Mouse (Mus musculus) adrenal gland, postnatal 25 days (tissue): Measurements from ENCODE around the gene Srsf12. TPM values are rescaled to one million over a fixed set of nuclear protein-coding genes. Genes with fewer than 3 reads are reported as not detected.

Experiments
- DNase-seq: peaks from one replicate; pipeline ENCODE4 v3.0.0; 2021; ENCODE audit warnings: mixed read lengths
- total RNA-seq: library from RNA; stranded (reverse); gene quantifications from 2 replicates; pipeline ENCODE4 v1.2.3, GENCODE M21; 2021

The Srsf12 gene
- total RNA-seq, 1 experiment from 2014 or later: 0.94 TPM

DNA sequence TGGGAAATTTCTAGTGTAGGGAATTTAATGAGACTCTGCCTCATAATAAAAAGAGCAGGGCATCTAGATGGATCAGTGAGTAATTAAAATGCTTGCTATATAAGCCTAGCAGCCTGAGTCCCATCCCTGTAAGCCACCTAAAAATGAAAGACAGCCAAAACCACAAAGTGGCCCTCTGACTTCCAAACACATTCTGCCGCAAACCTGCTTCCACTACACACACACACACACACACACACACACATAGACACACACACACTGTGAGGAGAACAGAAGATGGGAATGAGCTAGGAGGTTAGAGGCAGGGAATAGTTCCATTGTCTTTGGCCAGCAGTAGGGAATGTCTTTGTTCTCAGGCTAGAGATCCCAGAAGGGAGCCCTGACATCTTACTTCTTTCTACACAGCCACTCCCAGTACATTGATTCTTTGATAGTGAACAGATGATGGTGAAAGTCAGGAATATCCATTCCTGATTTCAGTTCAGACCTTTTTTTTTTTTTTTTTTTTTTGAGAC is 41.0 kb downstream of the Srsf12 start:
- DNase-seq: no peak

DNA sequence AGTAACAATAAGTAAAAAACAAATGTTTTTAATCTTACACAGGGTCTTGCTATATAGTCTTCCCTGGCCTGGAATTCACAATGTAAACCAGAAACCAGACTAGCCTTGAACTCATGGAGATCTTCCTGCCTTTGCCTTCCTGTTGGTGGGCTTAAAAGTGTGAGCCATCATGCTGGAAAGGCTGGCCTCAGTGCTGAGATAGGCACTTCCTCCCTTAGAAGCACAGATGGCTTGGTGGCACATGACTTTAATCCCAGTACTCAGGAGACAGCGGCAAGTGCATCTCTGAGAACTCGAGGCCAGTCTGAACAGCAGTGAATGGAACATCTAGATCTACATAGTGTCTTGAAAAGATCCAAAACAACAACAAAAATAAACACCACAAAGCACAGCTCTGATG is 42.1 kb downstream of the Srsf12 start:
- no peak for DNase-seq

DNA sequence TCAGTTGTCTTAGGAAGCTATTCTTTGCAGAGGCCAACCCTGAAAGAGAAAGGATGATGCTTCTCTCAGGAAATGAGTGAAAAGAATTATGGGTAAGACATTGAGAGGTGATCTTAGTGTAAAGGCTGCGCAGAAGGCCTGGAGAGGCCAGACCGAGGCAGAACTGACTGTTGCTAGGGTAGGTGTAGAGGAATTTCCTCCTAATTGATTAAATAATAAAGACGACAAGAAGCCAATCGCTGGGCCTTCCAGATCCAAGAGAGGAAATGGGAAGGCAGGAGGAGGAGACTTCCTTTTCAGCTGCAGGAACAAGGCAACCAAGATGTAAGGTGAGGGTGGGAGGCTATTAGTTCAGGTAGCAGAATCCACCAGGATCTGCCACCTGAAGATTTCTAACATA is 45.9 kb downstream of the Srsf12 start:
- no peak for DNase-seq

DNA sequence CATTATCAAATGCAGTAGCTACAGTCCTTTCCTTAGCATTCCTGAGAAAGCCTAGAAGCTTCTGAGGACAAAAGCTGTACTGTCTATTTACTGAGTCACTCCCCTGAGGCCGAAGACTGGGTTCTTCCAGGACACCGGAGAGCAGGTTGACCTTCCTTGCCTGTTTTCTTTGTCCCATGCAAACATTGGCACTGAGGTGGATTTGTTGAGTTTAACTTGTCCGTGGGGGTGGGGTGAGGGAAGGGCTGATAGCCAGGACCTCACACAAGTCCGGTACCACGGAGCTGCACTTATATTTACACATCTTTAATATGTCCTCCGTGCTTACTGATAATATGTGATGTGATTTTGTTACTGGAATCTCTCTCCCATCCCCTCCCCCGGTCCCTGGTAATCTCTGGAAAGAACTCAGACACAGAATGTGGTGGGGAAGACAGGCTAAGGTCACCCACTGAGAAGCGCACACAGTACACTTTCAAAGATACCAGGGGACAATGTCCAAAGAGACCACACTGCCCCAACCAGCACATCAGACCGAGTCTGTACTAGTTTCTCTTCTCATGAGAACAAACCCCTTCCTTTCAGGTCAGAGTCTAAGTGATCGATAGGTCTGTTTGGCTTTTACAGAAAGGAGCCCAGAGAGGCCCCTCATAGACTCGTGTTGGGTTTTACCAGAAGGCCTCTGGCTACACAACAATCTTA is 48.6 kb downstream of the Srsf12 start:
- no peak for DNase-seq

DNA sequence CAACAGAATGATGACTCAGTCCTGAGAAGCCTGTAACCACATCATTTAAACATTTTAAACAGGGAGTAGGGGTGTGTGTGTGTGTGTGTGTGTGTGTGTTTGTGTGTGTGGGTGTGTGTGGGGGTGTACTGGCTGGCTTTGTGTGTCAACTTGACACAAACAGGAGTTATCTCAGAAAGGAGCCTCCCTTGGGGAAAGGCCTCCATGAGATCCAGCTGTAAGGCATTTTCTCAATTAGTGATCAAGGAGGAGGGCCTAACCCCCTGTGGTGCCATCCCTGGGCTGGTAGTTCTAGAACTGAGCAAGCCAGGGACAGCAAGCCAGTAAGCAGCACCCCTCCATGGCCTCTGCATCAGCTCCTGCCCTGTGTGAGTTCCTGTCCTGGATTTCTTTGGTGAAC is 51.5 kb downstream of the Srsf12 start:
- no peak for DNase-seq

DNA sequence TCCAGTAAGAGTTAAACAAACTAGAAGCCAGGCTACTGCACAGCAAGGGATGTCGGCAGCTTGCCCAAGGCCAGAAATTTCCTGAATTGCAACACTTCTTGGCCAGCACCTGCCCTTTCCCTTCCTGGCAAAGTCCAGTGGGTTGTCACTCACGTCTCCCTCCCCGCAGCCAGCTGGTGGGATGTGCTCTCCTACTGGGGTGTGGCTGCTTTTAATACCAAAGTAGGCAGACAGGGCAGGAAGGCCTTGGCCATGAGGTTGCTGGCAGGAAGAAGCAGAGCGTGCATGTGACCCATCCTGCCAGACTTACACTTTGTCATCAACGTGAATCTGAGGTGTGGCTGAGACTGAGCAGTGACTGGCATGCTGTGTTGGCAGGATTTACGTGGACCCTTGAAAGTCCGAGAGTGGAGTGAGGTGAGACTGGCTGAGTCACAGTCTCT is 52.5 kb downstream of the Srsf12 start:
- peak; percentile 95 for DNase-seq

DNA sequence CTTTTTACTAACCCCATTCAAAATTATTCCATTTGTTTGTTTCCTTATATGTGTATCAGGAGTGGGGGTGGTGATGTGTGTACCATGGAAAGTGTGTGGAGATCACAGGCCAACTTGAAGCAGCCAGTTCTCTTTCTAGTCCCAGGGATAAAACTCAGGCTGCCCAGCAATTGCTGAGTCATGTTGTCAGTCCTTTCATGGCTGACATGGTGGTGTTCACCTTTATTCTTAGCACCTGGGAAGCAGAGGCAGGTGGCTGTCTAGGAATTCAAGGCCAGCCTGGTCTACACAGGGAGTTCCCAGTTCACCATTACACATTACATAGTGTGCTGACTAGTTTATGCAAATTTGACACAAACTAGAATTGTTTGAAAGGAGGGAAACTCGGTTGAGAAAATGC is 54.1 kb downstream of the Srsf12 start:
- DNase-seq: no peak

DNA sequence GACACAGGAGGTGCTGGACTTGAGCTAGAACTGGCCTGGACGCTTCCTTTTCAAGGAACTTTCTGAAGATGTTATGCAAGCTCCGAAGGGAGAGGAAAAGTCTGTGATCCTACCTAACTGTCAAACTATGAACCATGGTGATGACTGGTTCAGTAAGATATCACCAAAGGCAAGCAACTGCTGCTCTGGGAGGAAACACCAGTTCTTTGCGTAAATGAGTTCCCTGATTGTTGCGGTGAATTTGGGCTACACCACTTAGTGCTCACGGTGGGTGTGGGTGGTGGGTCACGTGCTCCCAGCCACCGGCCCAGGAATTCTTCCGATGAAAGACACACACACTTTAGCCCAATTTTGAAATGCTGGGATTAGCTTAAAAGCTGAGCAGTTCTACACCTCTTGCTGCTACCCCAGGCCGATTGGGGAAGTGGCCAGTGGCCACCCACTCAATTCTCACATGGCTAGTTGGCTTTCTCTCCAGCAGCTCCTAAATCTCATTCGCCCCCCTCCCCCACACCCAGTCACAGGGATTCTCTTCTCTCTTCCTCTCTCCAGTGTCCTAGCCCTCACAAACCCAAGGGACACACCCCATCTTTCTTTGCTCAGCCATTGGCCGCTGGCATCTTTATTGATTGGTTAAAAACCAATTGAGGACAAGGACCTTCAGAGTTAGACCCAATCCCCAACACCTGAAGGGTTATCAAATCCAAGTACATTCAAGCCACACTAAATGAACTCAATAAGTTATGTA is 56.4 kb downstream of the Srsf12 start:
- DNase-seq: no peak

DNA sequence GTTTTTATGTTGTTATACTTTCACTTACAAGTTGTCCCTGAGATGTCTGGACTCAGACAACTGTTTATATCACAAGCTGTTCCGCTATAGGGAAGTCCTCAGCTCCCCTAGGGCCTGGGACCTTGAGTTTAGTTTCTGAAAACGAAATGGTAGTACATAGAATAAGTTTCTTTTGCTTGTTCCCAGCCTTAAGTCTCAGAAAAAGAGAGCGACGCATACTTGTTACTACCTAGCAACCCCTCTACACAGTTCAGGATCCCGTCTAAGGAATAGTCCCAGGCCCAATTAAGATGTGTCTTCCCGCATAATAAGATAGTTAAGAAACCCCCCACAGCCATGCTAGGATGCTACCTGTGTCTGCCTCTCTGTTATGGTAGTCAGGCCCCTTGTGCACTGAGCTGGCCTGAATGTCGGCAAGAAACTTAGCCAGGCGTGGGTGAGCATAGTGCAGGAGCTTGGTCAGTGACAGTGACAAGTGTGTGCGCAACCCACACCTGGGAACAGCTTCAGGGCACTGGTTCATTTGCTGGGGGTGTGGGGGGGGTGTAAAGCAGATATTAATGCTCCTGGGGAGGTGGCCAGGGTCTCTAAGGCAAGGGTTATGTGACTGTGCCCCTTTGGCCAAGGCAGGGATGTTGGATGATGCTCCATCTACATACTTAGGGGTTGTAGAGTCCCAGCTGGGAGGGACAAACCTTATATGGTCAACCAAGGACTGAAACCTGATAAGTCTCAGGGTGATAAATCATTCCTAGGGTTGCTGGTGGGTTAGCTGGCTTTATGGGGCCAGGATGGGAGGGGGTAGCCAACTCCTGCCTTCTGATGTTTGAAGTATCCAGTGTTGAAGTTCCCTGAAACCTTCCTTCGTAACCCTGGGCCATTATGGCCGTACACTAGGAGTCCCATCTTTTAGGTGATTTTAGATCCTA is 61.9 kb downstream of the Srsf12 start:
- no peak for DNase-seq

DNA sequence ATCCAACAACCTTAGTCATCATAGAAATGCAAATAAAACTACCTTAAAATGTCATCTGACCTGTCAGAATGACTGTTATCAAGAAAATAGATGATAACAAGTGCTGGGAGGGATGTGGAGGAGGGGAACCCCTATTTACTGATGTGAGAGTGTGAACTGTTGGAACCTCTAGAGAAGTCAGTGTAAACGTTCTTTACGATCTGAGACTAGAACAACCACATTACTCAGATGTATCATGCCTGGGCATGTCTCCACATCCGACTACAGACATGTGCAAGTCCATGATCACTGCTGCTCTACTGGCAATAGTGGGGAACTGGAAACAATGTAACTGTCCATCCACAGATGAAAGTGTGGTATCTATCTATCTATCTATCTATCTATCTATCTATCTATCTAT is 64.6 kb downstream of the Srsf12 start:
- no peak for DNase-seq

DNA sequence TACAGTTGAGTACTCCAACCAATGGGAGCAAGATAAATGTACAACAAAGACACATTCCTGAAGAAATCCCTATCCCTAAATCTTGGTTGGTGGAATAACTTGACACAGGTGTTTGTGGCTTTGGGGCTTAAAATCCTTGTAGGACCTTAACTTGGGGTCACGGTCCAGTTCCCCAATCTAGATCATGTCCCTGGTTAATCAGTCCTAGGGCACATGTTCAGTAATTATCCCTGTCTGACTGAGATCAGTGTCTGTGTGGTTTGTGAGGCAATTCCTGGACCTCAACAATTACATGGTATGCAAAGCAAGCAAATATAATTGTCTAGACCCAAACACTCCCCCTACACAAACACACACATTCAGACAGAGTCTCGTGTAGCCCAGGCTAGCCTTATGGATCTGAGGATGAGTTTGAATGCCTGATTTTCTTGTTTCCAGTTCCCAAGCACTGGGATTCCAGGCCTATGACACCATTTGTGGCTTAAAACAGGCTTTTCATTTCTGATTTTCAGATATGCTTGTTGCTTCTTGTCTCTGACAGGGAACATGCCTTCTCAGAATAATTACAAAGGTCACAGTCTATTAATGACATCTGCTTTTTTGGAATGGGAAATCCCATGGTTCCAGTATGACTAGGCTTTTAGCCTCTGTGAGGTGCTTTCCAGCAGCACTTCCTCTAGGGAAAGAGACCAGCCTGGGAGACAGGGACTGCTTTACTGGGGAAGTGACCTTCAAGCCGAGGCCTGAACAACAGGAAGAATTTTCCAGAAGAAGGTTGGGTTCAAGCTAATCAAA is 73.3 kb downstream of the Srsf12 start:
- DNase-seq: no peak

Other genes starting within 250 kb of the Srsf12 start
- gene Rragd, start 226.0 kb upstream of the Srsf12 start, total RNA-seq: 7.3 and 10.8 TPM in 2 replicates
- gene Ube2j1, start 177.6 kb upstream of the Srsf12 start, total RNA-seq: 59.8 and 61.4 TPM in 2 replicates
- 0.27 TPM in 1 of 2 replicates, not detected in the other for gene Gabrr2, start 146.0 kb upstream of the Srsf12 start, total RNA-seq
- gene Gabrr1, start 76.5 kb upstream of the Srsf12 start, total RNA-seq: not detected in 2 replicates
- 43.9 and 82.7 TPM in 2 replicates for gene Pm20d2, start 19.3 kb upstream of the Srsf12 start, total RNA-seq
- 166 and 180 TPM in 2 replicates for gene Pnrc1, start 81.2 kb downstream of the Srsf12 start, total RNA-seq
- 29.7 and 35.1 TPM in 2 replicates for gene Rngtt, start 101.3 kb downstream of the Srsf12 start, total RNA-seq